Mouse (Mus musculus) liver, embryonic 16.5 days (tissue): ENCODE measurements around the gene Gart. TPM values are rescaled to one million over a fixed set of nuclear protein-coding genes. Genes with fewer than 3 reads are reported as not detected.

Source experiments
- ATAC-seq: fragments of 200-750 bp; cut with Nextera tagmentation; 2 replicates; pipeline ENCODE4 v1.8.0; 2017; ENCODE audit warnings: low read depth, mild to moderate bottlenecking, moderate number of reproducible peaks, moderate library complexity
- H3K27ac ChIP-seq: fragments of 300-500 bp; sonication (generic); 2 replicates; pipeline ENCODE4 v1.5.1; 2014; ENCODE audit warnings: mild to moderate bottlenecking, low read length
- H3K27me3 ChIP-seq: fragments of 300-500 bp; sonication (generic); 2 replicates; pipeline ENCODE4 v1.6.1; 2014; ENCODE audit warnings: low read depth, low read length, mixed read lengths; ENCODE audit not compliant: control insufficient read depth, insufficient read depth
- H3K36me3 ChIP-seq: fragments of 300-500 bp; sonication (generic); 2 replicates; pipeline ENCODE4 v1.6.1; 2014; ENCODE audit warnings: mild to moderate bottlenecking; ENCODE audit not compliant: control insufficient read depth, insufficient read depth
- H3K4me1 ChIP-seq: fragments of 300-500 bp; sonication (generic); 2 replicates; pipeline ENCODE4 v1.6.1; 2014; ENCODE audit warnings: low read depth, low read length, mixed read lengths; ENCODE audit not compliant: control insufficient read depth
- H3K4me2 ChIP-seq: fragments of 300-500 bp; sonication (generic); 2 replicates; pipeline ENCODE4 v1.6.1; 2014; ENCODE audit warnings: low read depth, low read length, mixed read lengths
- H3K4me3 ChIP-seq: fragments of 300-500 bp; sonication (generic); 2 replicates; pipeline ENCODE4 v1.5.1; 2014; ENCODE audit warnings: low read depth, mild to moderate bottlenecking, low read length
- H3K9ac ChIP-seq: fragments of 300-500 bp; sonication (generic); 2 replicates; pipeline ENCODE4 v1.6.1; 2014; ENCODE audit warnings: low read depth, low read length
- H3K9me3 ChIP-seq: fragments of 300-500 bp; sonication (generic); replicated peaks from 2 replicates; pipeline ENCODE4 v1.6.1; 2016; ENCODE audit warnings: low read length; ENCODE audit not compliant: control insufficient read depth
- WGBS: fragments of 180-500 bp; shearing (Covaris S2); extraction: QIAGEN DNeasy Blood & Tissue Kit; methylation state at CpG from one replicate; pipeline ENCODE4 v1.1.7; 2014; ENCODE audit not compliant: insufficient replicate concordance; 5-methylcytosine and 5-hydroxymethylcytosine counted together
- polyA plus RNA-seq: library from polyadenylated mRNA; unstranded; fragments of >200 nt; fragmentation: Nextera tagmentation; extraction: Ambion mirVana; gene quantifications from 2 replicates; pipeline ENCODE4 v1.2.1, GENCODE M21; 2015

Gart gene
- polyA plus RNA-seq, 1 experiment from 2014 or later = 52.9 TPM

DNA sequence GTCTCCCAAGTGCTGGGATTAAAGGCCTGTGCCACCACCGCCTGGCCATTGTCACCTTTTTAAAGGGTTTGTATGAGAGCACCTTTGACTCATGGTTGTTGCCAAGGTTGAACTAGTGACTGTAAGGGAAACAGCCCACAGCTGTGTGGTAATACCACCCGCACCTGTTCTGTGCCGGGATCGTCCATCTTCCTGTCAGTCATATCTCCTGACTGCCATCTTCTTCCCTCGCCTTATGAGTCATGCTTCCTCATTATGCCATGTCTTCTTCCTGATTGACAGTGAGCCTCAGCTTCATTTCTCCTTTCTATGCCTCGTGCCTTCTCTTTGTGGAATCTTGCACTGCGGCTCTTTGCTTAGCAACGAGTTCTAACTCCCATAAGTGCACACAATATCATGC is 39.8 kb downstream of the Gart start:
- Histone ChIP-seq H3K9ac (no peak overlapping the region), H3K36me3 (no peaks in the 10 kb centered on the region), H3K4me1 (no peaks in the 10 kb centered on the region), H3K9me3 (no peaks in the 10 kb centered on the region), H3K4me3 (no peak overlapping the region), H3K4me2 (no peak overlapping the region), H3K27ac (no peak overlapping the region), H3K27me3 (no peaks in the 10 kb centered on the region)
- ATAC-seq = no peak
- 44% methylated on average over 8 of the region's 8 CpGs for WGBS

GRCm38 (mm10) chr16:91605156-91605555 is 41.6 kb downstream of the Gart start:
- H3K9ac ChIP-seq = no peak overlapping the region
- no peak for ATAC-seq
- no peaks in the 10 kb centered on the region for H3K36me3 ChIP-seq
- 0 out of 2 replicates have a peak, but pooled peaks cover 2% of the 10 kb centered on the region for H3K4me1 ChIP-seq
- no peak overlapping the region for H3K27ac ChIP-seq
- no peak overlapping the region for H3K4me3 ChIP-seq
- no peaks in the 10 kb centered on the region for H3K9me3 ChIP-seq
- no peak overlapping the region for H3K4me2 ChIP-seq
- 69% methylated on average over 6 of the region's 6 CpGs for WGBS
- no peaks in the 10 kb centered on the region for H3K27me3 ChIP-seq

- Histone ChIP-seq H3K4me1 (peaks cover 10% of the 10 kb centered on the region), H3K27me3 (peaks cover 14% of the 10 kb centered on the region), H3K36me3 (no peaks in the 10 kb centered on the region), H3K9ac (no peak overlapping the region), H3K27ac (no peak overlapping the region), H3K4me3 (no peak overlapping the region), H3K9me3 (no peaks in the 10 kb centered on the region), H3K4me2 (no peak overlapping the region)
- WGBS = 49% methylated on average over 9 of the region's 9 CpGs
- no peak for ATAC-seq
Observed at GRCm38 (mm10) chr16:91601693-91602092, 45.1 kb downstream of the Gart start.

DNA sequence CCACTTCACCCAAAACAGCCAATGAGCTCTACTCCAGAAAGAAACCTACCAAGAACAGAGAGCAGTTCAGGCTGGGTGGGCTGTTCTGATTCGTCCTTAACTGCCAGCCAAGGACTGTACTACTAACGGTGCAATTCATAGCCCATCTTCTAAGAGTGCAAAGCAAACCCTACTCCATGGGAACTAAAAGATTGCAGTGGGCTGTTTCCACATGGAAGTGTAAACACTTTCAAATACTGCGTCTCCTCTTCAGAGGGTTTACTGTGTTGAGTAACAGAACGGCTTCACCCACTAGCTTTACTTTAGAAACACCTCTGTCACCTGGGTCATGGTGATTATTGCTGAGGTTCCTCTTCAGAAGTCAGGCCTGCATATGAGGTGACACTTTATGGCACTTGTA is 45.7 kb downstream of the Gart start:
- H3K27me3 ChIP-seq = peaks cover 14% of the 10 kb centered on the region
- H3K9me3 ChIP-seq = no peaks in the 10 kb centered on the region
- WGBS = 48% methylated on average over 4 of the region's 4 CpGs
- H3K9ac ChIP-seq = no peak overlapping the region
- H3K4me1 ChIP-seq = peaks cover 17% of the 10 kb centered on the region
- H3K36me3 ChIP-seq = no peaks in the 10 kb centered on the region
- H3K4me3 ChIP-seq = no peak overlapping the region
- no peak overlapping the region for H3K27ac ChIP-seq
- ATAC-seq = no peak
- no peak overlapping the region for H3K4me2 ChIP-seq

DNA sequence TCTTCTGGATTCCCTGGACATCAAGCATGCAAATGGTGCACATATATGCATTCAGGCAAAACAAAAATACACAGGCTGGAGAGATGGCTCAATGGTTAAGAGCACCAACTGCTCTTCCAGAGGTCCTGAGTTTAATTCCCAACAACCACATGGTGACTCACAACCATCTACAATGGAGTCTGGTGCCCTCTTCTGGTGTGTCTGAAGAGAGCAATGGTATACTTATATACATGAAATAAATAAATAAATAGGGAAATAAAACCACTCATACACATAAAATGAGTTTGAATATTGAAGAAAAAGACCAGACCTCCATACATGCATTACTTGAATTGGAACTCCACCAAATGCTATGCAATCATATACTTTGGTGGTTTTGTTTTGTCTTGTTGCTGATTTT is 47.5 kb downstream of the Gart start:
- Histone ChIP-seq H3K9me3 (no peaks in the 10 kb centered on the region), H3K4me1 (peaks cover 18% of the 10 kb centered on the region), H3K27me3 (peaks cover 14% of the 10 kb centered on the region), H3K9ac (no peak overlapping the region), H3K36me3 (no peaks in the 10 kb centered on the region), H3K4me2 (no peak overlapping the region), H3K27ac (no peak overlapping the region), H3K4me3 (no peak overlapping the region)
- ATAC-seq = no peak

GRCm38 (mm10) chr16:91597672-91598010 is 49.1 kb downstream of the Gart start, which contains the start of gene Tmem50b:
Gene Tmem50b (minus strand): TSS chr16:91597800.
- peak within 1 kb of the TSS; percentile 74 for H3K4me3 ChIP-seq
- peaks cover 14% of the 10 kb centered on the region for H3K27me3 ChIP-seq
- peak within 1 kb of the TSS; percentile 97 for H3K4me2 ChIP-seq
- no peaks in the 10 kb centered on the region for H3K9me3 ChIP-seq
- peak within 1 kb of the TSS; percentile 74 for H3K9ac ChIP-seq
- peaks cover 18% of the 10 kb centered on the region for H3K4me1 ChIP-seq
- H3K36me3 ChIP-seq = no peaks in the 10 kb centered on the region
- WGBS = under 1% methylated on average over 34 of the region's 34 CpGs
- ATAC-seq = peak; percentile 98
- 0 out of 2 replicates have a peak within 1 kb of the TSS, but pooled peaks have one; percentile 35 for H3K27ac ChIP-seq

- peak overlapping the region; percentile 97 for H3K4me2 ChIP-seq
- H3K9ac ChIP-seq = peak overlapping the region; percentile 74
- peaks cover 14% of the 10 kb centered on the region for H3K27me3 ChIP-seq
- peaks cover 18% of the 10 kb centered on the region for H3K4me1 ChIP-seq
- no peaks in the 10 kb centered on the region for H3K9me3 ChIP-seq
- H3K27ac ChIP-seq = 0 out of 2 replicates have a peak overlapping the region, but pooled peaks have one; percentile 35
- H3K36me3 ChIP-seq = no peaks in the 10 kb centered on the region
- under 1% methylated on average over 75 of the region's 75 CpGs for WGBS
- peak overlapping the region; percentile 74 for H3K4me3 ChIP-seq
- peak; percentile 54 for ATAC-seq
Observed at GRCm38 (mm10) chr16:91596779-91597671, 49.7 kb downstream of the Gart start.

- ATAC-seq = no peak
- no peaks in the 10 kb centered on the region for H3K36me3 ChIP-seq
- no peak overlapping the region for H3K27ac ChIP-seq
- WGBS = 10% methylated on average over 9 of the region's 9 CpGs
- H3K9me3 ChIP-seq = no peaks in the 10 kb centered on the region
- H3K27me3 ChIP-seq = peaks cover 14% of the 10 kb centered on the region
- H3K4me2 ChIP-seq = peak overlapping the region; percentile 97
- peak overlapping the region; percentile 74 for H3K4me3 ChIP-seq
- H3K9ac ChIP-seq = peak overlapping the region; percentile 74
- peaks cover 18% of the 10 kb centered on the region for H3K4me1 ChIP-seq
Observed at GRCm38 (mm10) chr16:91596397-91596778, 50.4 kb downstream of the Gart start.

GRCm38 (mm10) chr16:91595076-91595475 is 51.7 kb downstream of the Gart start:
- Histone ChIP-seq H3K36me3 (no peaks in the 10 kb centered on the region), H3K9me3 (no peaks in the 10 kb centered on the region), H3K4me2 (no peak overlapping the region), H3K27me3 (peaks cover 14% of the 10 kb centered on the region), H3K9ac (no peak overlapping the region), H3K27ac (no peak overlapping the region), H3K4me3 (no peak overlapping the region), H3K4me1 (peaks cover 16% of the 10 kb centered on the region)
- ATAC-seq = no peak
- 85% methylated on average over 6 of the region's 6 CpGs for WGBS
